Mouse (Mus musculus) adipocyte (in vitro differentiated cells): Measurements from ENCODE around the gene Nbl1.
A peak's percentile ranks its signal among the peaks of the same experiment; 100 is the strongest.

Source experiments
- DNase-seq: peaks from one replicate; pipeline ENCODE4 v3.0.0-alpha.2; 2016; ENCODE audit warnings: low spot score

The Nbl1 gene

DNA sequence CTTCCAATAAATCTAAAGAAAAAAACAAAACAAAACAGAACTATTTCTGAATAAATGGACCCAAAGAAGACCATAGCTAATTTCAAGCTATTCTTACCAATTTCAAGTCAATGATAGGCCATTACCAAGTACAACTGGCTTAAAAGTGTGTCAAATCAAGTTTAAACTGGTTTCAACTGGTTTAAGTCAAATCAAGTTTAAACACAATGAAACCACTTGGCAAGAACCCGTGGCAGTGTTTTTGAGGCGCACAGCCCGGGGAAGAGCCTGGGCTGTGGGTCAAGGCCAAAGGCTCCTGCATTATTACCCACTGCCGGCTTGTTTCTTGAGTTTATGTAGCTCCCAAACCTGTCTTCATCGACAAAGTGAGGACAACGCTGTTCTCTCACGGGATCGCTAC is 7.5 kb upstream of the Nbl1 start:
- peak; percentile 60 for DNase-seq

DNA sequence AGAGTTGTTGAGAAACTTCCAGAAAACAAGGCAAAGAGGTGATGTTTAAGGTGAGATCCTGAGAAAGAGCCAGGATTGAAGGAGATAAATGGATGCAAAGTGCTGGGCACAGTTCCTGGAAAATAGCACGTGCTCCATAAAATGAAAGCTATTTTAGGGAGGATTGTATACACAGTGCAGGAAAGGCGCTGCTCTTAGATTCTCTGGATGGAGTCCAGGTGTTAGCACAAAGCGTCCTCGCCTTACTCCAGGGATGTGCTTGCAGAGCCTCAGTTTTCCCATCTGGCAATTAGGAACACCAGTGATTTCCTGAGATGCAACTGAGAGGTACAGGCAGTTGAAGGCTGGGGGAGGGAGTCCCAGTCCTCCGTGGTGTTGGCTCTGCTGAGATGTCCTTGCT is 3.4 kb upstream of the Nbl1 start:
- DNase-seq, result no peak

DNA sequence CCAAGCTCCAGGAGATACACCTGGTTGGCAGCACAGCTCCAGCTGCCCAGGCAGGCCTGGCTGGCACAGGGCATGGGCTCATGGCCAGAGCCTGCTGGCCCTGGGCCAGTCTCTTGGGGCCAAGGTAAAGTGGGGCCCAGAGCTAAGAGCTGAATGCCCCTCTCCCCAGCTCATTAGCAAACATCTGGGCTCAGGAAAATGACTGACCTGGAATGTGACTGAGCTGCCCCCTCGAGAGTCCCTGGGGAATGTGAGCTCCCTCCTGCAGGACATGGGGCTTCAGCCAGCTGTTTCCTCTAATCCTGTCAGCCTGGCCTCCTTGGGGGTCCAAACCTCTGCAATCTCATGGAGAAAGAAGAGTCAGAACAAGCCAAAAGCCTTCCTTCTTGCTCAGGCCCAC is 2.6 kb upstream of the Nbl1 start:
- no peak for DNase-seq

DNA sequence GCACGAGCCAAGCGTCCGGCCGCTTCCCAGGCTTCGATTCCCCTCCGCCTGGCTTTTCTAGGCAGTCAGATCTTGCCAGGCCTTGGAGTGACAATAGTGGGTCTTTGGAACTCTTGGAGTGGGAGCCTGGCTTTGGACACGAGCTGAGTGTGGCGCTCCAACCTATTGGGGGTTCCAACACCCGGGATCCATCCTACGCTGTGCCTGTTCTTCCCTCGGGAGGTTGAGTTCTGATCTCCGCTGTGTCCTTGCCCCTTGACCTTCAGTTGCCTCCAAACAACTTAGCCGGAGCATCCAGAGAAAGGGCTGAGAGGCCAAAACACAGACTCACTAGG is 370 bp upstream of the Nbl1 start:
- no peak for DNase-seq

DNA sequence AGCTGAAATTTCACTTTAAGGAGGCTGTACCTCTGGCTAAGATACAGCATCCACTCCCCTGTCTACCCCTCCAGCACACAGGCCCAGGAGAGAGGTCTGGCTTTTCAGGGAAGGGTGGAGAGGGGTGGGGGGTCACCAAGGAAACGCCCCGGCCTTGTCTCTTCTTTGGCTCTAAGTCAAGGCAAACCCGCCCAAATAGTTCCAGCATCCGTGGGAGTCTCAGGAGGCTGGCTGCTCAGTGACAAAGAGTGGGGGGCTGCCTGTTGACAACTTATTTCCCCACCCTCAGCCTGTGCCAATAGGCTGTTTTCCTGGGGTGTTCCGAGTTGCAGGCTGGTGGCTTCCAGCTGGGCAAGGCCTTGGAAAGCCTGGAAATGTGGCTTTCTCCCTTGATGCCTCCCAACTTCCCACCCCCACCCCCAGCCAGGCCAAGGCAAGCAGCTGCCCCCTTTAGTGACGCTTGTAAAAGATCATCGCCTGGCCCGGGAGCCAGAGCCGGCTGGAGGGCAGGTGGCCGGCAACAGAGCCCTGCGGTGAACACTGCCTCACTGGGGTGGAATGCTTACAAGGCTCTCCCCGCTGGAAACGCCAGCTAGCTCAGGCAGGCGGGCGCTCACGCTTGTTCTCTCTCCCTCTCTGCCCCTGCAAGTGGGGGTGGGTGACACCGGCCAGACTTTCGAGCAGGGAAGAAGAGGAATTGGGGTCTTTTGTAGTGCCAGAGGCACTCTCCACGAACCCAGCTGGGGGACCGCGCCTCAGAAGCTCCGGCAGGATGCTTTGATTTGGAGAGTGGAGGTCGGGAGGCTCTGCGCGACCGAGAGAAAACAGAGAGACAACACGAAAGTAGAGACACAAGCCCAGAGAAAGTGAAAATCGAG is 1.1 kb downstream of the Nbl1 start:
- DNase-seq, result no peak

DNA sequence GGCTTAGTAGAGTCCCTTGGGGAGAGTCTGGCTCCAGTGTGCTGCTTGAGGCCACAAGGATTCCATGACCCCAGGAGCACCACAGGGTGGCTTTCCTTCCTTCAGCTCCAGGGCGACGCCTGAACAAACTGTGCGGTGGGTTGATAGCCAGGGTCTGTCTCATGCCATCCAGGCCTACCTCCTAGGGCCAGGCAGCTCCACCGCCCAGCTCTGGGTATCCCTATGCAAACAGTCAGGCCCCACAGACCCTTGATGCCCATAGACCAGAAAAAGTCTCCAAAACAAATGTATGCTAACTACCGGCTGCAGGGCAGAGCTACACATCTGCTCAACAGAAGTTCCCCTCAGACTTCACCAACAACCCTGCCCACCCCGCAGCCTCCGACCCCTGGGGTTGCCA is 1.7 kb downstream of the Nbl1 start:
- no peak for DNase-seq

DNA sequence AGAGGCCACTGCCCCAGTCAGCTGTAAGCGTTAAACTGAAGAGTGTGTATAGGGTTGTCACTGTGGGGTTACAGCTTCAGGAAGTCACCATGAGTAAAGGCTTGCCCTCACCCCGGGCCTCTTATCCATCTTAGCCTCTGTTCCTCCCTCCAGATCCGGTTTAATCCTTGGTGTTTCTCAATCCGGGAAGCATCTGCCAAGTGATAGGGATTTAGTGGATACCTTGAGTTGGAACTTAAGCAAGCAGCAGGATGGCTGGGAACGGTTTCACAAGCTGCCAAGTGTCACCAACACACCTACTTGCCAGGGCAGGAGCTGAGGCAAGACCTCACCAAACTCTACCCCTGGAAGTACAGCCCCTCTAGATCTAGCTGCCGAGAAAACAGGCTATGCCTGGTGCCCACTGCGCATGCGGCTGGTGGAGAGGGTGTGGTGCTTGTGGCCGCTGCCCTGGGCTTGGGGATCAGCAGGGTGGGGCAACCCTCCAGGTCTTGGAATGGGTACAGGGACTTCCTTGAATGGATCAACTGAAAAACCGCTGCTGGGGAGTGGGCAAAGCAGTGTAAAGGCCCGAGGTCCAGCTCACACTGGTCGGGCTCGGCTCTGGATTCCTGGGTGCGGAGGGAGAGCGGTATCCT is 2.4 kb downstream of the Nbl1 start:
- DNase-seq, result no peak

DNA sequence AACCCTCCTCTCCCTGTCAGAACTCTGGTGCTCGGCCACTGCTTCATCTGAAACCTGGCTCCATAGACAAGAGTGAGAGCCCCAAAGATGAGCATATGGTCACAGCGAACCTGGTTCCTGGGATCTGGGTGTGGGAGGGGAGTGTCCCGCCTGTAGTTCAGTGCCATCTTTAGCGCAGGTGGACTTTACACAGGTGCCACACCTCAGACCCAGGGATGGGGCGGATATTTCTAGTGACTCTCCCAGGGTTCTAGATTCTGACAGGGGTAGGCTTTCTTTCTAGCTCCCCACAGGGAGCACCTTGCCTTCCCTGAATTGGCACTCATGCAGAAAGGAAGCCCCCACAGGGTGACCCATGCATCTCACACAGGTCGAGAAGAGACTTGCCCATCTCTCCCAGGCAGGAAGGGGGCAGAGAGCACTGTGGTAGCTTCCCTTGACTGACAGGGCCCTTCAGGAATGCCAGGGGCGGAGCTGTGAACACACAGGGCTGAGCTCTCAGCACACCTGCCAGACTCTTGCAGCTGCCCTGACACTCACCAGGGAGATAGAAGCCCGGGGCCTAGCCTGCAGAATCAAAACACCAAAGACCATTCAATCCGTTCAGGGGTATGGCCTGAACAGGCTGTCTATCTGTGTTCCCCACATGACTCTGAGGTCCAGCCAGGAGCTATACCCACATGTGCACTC is 3.7 kb downstream of the Nbl1 start:
- no peak for DNase-seq

DNA sequence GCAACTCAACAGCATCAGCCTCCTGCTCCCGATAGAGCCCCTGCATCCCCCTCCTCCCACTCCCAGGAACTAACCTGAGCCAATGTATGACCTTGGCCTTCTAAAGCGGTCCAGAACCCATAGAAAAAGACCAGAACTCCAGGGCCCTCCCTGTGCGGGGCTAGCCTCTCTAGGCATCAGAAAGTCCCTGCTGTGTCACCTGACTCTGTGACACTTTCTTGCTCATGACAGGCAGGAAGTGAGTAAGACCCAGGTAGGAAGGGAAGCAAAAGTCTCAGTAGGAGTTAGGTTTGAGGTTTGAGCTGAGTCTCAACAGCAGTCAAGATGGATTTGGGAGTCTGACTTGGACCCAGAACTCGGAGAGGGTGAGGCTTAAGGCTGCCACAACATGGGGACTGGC is 5.8 kb downstream of the Nbl1 start:
- no peak for DNase-seq

DNA sequence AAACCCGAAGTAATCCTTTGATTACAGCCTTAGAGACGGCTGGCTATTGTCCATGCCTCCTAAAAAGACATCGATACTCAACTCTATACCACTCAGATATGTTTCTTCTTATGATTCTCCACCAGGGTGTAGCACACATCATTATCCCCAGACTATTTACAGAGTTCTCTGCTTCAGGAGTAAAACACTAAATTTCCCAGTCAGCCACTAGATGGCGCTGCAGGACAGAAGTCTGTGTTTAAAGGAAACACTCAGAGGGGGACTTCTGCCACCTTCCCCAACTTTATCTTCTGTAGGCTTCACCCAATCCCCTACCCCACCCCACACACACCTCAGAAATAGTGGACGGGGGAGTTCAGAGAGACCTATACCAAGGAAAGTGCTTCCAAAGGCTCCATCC is 6.8 kb downstream of the Nbl1 start:
- DNase-seq, result peak; percentile 91

DNA sequence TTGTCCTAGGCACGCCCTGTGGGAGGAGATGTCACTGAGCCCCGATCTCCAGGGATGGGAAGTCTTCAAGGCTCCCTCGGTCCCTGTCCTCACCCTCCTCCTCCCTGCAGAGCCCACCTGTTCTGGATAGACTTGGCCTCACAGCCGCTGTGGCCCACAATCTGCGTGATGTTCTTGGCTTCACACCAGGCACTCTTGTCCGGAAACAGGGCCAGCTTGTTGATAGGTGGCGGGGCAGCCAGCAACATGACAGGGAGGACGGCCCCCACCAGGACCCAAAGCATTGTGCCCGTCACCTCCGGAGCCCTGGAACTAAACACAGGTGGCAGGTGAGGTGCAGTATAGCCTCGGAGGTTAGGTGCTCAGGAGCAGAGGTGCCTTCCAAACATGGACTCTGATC is 7.5 kb downstream of the Nbl1 start:
- no peak for DNase-seq

DNA sequence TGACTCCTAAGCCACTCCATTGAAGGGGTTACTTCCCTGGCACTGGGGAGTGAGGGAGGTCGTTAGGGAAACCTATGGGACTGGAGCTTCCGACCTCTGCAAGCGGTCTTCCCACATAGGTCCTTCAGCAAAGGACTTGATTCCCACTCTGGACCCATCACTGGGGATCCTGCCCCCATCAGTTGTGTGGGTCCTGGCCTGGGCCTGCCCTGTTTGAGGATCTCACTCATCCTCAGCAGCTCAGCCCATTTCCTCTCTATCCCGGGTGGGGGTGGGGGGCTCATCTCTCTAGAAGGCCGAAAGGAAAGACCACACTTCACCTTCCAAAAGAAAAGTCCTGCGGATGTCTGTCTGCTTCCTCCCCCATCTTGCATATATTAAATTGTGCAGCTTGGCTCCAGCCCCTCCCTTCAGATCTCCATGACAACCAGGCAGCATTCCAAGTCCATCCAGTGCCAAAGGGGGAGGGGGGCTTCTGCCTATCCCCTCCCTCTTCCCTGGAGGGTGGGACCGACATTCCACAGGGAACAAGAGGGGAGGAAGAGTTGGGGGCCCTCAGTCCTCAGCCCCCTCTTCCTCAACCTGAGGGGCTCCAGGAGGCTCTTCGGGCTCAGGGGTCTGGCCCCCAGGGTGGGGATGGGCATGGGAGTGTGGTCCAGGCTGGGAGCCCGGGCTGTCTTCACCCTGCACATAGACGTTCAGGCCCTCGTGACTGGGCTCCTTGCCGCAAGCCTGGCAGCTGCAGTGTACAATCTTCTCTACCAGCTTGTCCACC is 9.8 kb downstream of the Nbl1 start:
- DNase-seq, result no peak

DNA sequence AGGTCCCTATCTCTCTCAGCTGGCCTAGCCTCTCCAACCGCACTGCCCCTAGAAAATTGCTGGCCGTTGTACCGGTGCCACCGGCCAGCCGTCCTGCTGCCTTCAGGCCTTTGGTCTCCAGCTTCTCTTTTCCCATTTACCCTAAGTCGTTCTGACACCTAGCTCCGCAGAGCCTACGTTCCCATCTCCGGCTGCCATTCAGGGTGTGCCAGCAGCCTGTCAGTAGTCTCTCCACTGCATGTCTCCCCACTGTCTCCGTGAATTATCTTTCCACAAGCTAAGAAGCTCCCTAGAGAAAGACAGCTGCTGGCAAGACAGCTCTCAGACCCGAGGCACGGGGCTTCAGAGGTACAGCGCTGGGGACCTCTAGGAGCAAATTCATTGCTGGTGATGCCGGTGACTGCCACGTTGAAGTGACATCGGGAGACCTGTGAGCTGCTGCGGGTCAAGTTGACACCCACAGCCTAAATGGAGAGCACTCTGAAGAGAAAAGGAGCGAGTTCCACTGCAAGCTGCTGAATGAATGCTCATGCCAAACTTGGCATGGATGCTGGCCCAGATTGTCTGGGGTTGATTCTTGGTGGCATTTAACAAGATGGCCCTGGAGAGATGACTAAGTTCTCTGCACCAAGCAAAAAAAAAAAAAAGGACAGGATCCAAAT is 11.4 kb downstream of the Nbl1 start:
- DNase-seq, result peak; percentile 27

DNA sequence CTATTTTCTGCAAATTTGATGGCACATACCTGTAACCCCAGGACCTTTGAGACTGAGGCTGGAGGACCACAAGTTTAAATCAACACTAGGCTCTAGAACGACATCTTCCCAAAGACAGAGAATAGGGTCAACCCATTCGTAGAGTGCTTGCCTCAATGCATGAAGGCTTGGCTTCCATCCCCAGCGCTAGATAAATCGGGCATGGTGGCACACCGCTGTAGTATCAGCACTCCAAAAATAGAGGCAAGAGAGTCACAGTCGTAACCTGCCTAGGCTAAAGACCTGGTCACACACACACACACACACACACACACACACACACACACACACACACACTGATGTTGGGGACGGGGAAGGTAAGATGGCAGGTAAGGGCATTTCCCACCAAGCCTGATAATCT is 12.5 kb downstream of the Nbl1 start:
- no peak for DNase-seq

DNA sequence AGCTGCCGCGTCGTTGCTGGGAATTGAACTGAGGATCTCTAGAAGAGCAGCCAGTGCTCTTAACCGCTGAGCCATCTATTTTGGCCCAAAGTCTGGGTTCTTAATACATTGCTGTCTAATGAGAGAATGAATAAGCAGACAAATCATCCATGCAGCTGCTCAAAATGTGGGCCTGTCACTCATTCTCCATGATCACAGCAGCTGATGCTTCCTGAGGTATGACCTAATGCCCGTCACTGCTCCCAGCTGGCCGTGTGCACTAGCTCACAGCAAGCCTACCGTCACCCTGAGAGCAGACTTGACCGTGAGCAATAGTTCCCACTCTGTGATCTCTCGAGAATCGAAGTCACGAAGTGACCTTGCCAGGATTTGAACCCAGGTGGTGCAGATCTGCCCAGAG is 13.4 kb downstream of the Nbl1 start:
- no peak for DNase-seq

DNA sequence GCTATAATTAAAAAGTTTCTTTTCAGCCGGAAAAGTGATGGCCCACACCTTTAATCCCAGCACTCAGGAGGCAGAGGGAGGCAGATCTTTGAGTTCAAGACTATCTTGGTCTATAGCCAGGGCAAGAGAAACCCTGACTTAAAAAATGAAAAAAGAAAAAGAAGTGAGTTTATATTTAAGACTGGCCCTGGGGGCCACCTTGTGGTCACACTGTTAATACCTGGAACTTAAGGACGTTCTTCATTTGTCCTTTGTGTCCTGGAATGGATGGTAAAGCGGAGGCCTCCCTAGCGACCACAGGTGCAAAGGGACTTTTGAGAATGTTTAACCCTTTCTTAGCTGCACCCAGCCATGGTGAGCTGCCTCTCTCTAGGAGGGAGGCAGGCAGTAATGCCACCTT is 14.1 kb downstream of the Nbl1 start:
- DNase-seq, result peak; percentile 51

DNA sequence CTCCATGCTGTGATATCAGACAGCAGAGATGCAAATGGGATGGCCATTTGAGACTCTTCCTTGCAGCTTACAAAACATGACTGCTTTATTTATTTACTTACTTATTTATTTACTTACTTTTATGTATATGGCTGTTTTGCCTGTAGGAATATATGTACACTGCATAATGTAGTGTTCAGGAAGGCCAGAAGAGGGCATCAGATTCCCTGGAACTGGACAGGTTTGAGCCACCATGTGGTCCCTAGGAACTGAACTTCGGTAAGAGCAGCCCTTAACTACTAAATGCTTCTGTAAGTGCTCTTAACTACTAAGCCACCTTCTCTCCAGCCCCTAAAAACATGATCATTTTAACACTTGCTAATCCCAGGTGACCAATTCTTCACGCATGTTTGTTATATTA is 14.5 kb downstream of the Nbl1 start:
- peak; percentile 20 for DNase-seq

DNA sequence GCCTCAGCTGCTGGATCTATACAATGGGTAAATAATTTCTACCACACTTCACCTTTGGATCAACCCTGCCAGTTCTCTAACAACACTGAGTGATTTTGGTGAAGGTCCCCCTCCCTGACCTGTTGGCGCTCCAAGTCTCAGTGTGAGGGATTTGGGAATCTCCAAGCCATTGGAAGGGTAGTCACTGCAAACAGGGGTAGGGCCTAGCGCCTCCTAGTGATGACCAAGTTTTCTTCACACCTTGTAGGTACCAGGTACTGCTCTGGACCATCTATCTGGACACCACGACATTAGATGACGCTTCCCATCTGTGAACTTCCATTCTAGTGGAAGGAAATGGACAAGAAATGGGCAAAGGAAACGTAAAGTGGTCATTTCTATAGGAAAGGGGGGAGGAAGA is 16.9 kb downstream of the Nbl1 start:
- DNase-seq, result no peak

DNA sequence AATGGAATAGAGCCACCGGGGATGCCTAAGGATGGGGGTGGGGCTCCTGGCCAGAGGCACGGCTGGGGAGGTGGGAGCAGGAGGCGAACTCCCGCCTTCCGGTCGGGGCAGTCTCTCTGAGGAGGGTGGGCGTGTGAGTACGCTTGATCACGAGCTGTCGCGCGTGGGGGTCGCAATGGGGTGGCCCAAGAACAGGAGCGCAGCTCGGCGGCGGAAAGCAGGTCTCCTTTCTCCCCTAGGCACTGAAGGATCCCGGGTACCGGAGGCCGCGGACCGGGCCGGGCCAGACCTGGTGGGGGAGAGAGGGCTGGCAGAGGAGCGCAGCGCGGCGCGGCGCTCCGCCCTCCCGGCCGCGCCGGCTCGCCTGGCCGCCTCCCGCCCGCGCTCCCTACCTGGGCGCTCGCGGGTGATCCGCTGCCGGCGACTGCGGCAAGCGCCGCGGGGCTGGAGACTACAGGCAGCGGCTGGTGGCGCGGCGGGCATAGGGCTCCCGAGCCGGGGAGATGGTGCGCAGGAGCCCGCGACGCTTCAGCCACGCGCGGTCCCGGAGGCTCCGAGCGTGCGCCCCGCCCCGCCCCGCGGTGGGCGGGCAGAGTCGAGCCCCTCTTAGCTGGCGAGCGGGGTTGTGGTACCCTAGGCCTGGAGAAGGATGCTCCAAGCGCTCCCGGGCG is 17.6 kb downstream of the Nbl1 start, which contains the start of gene Htr6:
Gene Htr6, minus strand, starts transcription at position 530 of the 671 bp plus-strand sequence.
- no peak for DNase-seq

DNA sequence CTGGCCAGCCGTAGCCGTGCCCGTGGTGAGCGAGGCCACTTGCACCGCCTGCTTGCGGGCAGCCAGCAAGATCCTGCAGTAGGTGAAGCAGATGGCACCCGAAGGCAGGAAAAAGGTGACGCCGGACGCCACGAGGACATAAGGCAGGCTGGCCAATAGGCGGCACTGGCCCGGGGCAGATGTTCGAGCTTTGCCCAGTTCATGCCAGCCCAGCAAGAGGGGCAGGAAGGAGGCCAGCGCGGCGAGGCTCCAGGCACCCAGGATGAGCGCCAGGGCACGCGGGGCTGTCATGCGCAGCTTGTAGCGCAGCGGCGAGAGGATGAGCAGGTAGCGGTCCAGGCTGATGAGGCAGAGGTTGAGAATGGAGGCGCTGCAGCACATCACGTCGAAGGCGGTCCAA is 18.7 kb downstream of the Nbl1 start:
- DNase-seq, result no peak

DNA sequence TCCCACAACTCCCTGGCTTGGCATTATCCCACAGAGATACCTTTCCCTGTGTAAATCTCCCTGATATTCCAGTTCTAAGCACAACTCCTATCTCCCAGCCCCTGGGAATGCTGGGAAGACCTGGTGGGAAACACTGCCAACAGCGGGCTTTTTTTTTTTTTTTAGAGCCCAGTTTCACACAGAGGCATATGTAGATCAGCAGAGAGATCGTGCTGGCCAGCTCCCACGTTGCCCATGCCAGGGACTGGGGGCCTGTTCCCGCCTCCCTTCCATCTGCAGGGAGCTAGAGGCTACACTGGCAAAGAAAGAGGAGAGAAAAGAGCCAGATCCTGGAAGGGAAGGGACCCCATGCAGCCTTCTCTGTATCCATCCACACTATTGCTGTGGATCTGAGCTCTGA is 24.5 kb downstream of the Nbl1 start:
- no peak for DNase-seq
